Mouse (Mus musculus) limb, embryonic 15.5 days (tissue): Measurements from ENCODE around the gene Taf1b. TPM values are rescaled to one million over a fixed set of nuclear protein-coding genes. Genes with fewer than 3 reads are reported as not detected.
"Not testable (repeated sequence)": the region's sequence is repeated elsewhere in the genome, so short reads cannot be mapped to it uniquely, and the experiment has no call there.

Experiments
- ATAC-seq: fragments of 200-750 bp; cut with Nextera tagmentation; 2 replicates; pipeline ENCODE4 v1.8.0; 2017; ENCODE audit warnings: low read depth, moderate TSS enrichment; ENCODE audit not compliant: insufficient number of reproducible peaks, low FRiP score, low TSS enrichment
- H3K27ac ChIP-seq: fragments of 300-500 bp; sonication (generic); 2 replicates; pipeline ENCODE4 v1.5.1; 2015; ENCODE audit warnings: moderate library complexity, mild to moderate bottlenecking, inconsistent platforms
- H3K27me3 ChIP-seq: fragments of 300-500 bp; sonication (generic); 2 replicates; pipeline ENCODE4 v1.6.1; 2015; ENCODE audit warnings: inconsistent platforms
- H3K36me3 ChIP-seq: fragments of 300-500 bp; sonication (generic); 2 replicates; pipeline ENCODE4 v1.6.1; 2015; ENCODE audit warnings: inconsistent platforms
- H3K4me1 ChIP-seq: fragments of 300-500 bp; sonication (generic); 2 replicates; pipeline ENCODE4 v1.6.1; 2015; ENCODE audit warnings: inconsistent platforms
- H3K4me2 ChIP-seq: fragments of 300-500 bp; sonication (generic); 2 replicates; pipeline ENCODE4 v1.6.1; 2015; ENCODE audit warnings: mild to moderate bottlenecking, inconsistent platforms
- H3K4me3 ChIP-seq: fragments of 300-500 bp; sonication (generic); 2 replicates; pipeline ENCODE4 v1.5.1; 2015; ENCODE audit warnings: mild to moderate bottlenecking, inconsistent platforms
- H3K9ac ChIP-seq: fragments of 300-500 bp; sonication (generic); 2 replicates; pipeline ENCODE4 v1.6.1; 2015; ENCODE audit warnings: inconsistent platforms
- H3K9me3 ChIP-seq: fragments of 300-500 bp; sonication (generic); 2 replicates; pipeline ENCODE4 v1.6.1; 2016; ENCODE audit warnings: inconsistent platforms
- WGBS: fragments of 180-500 bp; shearing (Covaris S2); methylation state at CpG from one replicate; pipeline ENCODE4 v1.1.7; 2015; 5-methylcytosine and 5-hydroxymethylcytosine counted together
- polyA plus RNA-seq: library from polyadenylated mRNA; unstranded; fragments of >200 nt; fragmentation: Nextera tagmentation; extraction: Ambion mirVana; gene quantifications from 2 replicates; pipeline ENCODE4 v1.2.1, GENCODE M21; 2015

Gene Taf1b
- polyA plus RNA-seq = 27.4 and 27.7 TPM in 2 replicates

GRCm38 (mm10) chr12:24498150-24498840 is at the start of gene Taf1b:
Gene Taf1b, plus strand, starts transcription at chr12:24498359.
- Histone ChIP-seq H3K4me3 (peak within 1 kb of the TSS; percentile 76), H3K9ac (peak within 1 kb of the TSS; percentile 55), H3K36me3 (no peaks in the 10 kb centered on the region), H3K4me2 (peak within 1 kb of the TSS; percentile 51), H3K4me1 (no peaks in the 10 kb centered on the region), H3K27me3 (no peaks in the 10 kb centered on the region), H3K27ac (peak within 1 kb of the TSS; percentile 73), H3K9me3 (no peaks in the 10 kb centered on the region)
- 9% methylated on average over 31 of the region's 31 CpGs for WGBS
- ATAC-seq = peak; percentile 83

GRCm38 (mm10) chr12:24460406-24460805 is 37.8 kb upstream of the Taf1b start:
- no peak overlapping the region for H3K9ac ChIP-seq
- H3K27ac ChIP-seq = no peak overlapping the region
- H3K27me3 ChIP-seq = no peaks in the 10 kb centered on the region
- no peaks in the 10 kb centered on the region for H3K9me3 ChIP-seq
- no peaks in the 10 kb centered on the region for H3K36me3 ChIP-seq
- ATAC-seq = no peak
- 91% methylated on average over 10 of the region's 10 CpGs for WGBS
- H3K4me3 ChIP-seq = no peak overlapping the region
- H3K4me2 ChIP-seq = no peak overlapping the region
- H3K4me1 ChIP-seq = no peaks in the 10 kb centered on the region

- H3K9ac ChIP-seq, H3K27ac ChIP-seq, H3K36me3 ChIP-seq, H3K27me3 ChIP-seq, H3K9me3 ChIP-seq, H3K4me2 ChIP-seq, ATAC-seq, H3K4me3 ChIP-seq, H3K4me1 ChIP-seq: not testable (repeated sequence)
- 32% methylated on average over 4 of the region's 4 CpGs for WGBS
Observed at GRCm38 (mm10) chr12:24462121-24462520, 36.0 kb upstream of the Taf1b start.

- H3K27ac ChIP-seq, H3K9me3 ChIP-seq, H3K4me2 ChIP-seq, H3K4me1 ChIP-seq, H3K4me3 ChIP-seq, ATAC-seq, H3K36me3 ChIP-seq, H3K9ac ChIP-seq, H3K27me3 ChIP-seq: not testable (repeated sequence)
- 79% methylated on average over 6 of the region's 6 CpGs for WGBS
Observed at GRCm38 (mm10) chr12:24463490-24463889, 34.7 kb upstream of the Taf1b start.

GRCm38 (mm10) chr12:24468966-24469365 is 29.2 kb upstream of the Taf1b start:
- no peak for ATAC-seq
- Histone ChIP-seq H3K27ac (no peak overlapping the region), H3K36me3 (no peaks in the 10 kb centered on the region), H3K9ac (no peak overlapping the region), H3K4me3 (no peak overlapping the region), H3K27me3 (no peaks in the 10 kb centered on the region), H3K9me3 (no peaks in the 10 kb centered on the region), H3K4me1 (no peaks in the 10 kb centered on the region), H3K4me2 (no peak overlapping the region)
- WGBS = 87% methylated on average over 2 of the region's 2 CpGs

GRCm38 (mm10) chr12:24470943-24471342 is 27.2 kb upstream of the Taf1b start:
- 15% methylated on average over 4 of the region's 4 CpGs for WGBS
- Histone ChIP-seq H3K4me1 (no peaks in the 10 kb centered on the region), H3K4me2 (no peak overlapping the region), H3K4me3 (no peak overlapping the region), H3K36me3 (no peaks in the 10 kb centered on the region), H3K27ac (no peak overlapping the region), H3K27me3 (no peaks in the 10 kb centered on the region), H3K9me3 (no peaks in the 10 kb centered on the region), H3K9ac (no peak overlapping the region)
- ATAC-seq = no peak

- Histone ChIP-seq H3K4me3 (no peak overlapping the region), H3K4me2 (no peak overlapping the region), H3K9me3 (no peaks in the 10 kb centered on the region), H3K4me1 (no peaks in the 10 kb centered on the region), H3K9ac (no peak overlapping the region), H3K27me3 (no peaks in the 10 kb centered on the region), H3K36me3 (no peaks in the 10 kb centered on the region), H3K27ac (no peak overlapping the region)
- ATAC-seq = no peak
- 76% methylated on average over 3 of the region's 3 CpGs for WGBS
Observed at GRCm38 (mm10) chr12:24473221-24473620, 24.9 kb upstream of the Taf1b start.

- Histone ChIP-seq H3K9me3 (no peaks in the 10 kb centered on the region), H3K27me3 (no peaks in the 10 kb centered on the region), H3K9ac (no peak overlapping the region), H3K4me1 (no peaks in the 10 kb centered on the region), H3K27ac (no peak overlapping the region), H3K4me3 (no peak overlapping the region), H3K4me2 (no peak overlapping the region), H3K36me3 (no peaks in the 10 kb centered on the region)
- ATAC-seq = no peak
- WGBS = 93% methylated on average over 4 of the region's 4 CpGs
Observed at GRCm38 (mm10) chr12:24484930-24485329, 13.2 kb upstream of the Taf1b start.

- Histone ChIP-seq H3K4me1 (no peaks in the 10 kb centered on the region), H3K27me3 (no peaks in the 10 kb centered on the region), H3K36me3 (no peaks in the 10 kb centered on the region), H3K4me2 (no peak overlapping the region), H3K27ac (no peak overlapping the region), H3K4me3 (no peak overlapping the region), H3K9ac (no peak overlapping the region), H3K9me3 (no peaks in the 10 kb centered on the region)
- 81% methylated on average over 1 of the region's 1 CpGs for WGBS
- ATAC-seq = no peak
Observed at GRCm38 (mm10) chr12:24486882-24487281, 11.3 kb upstream of the Taf1b start.

- H3K27ac ChIP-seq, H3K36me3 ChIP-seq, H3K4me2 ChIP-seq, H3K9me3 ChIP-seq, H3K9ac ChIP-seq, H3K4me1 ChIP-seq, H3K4me3 ChIP-seq, H3K27me3 ChIP-seq, ATAC-seq: not testable (repeated sequence)
- 72% methylated on average over 3 of the region's 3 CpGs for WGBS
Observed at GRCm38 (mm10) chr12:24492507-24492906, 5.7 kb upstream of the Taf1b start.

- no peak for ATAC-seq
- Histone ChIP-seq H3K4me1 (no peaks in the 10 kb centered on the region), H3K4me3 (no peak overlapping the region), H3K9ac (no peak overlapping the region), H3K9me3 (no peaks in the 10 kb centered on the region), H3K27me3 (no peaks in the 10 kb centered on the region), H3K27ac (no peak overlapping the region), H3K4me2 (0 out of 2 replicates have a peak overlapping the region, but pooled peaks have one; percentile 22), H3K36me3 (no peaks in the 10 kb centered on the region)
- 67% methylated on average over 9 of the region's 9 CpGs for WGBS
Observed at GRCm38 (mm10) chr12:24493011-24493410, 5.1 kb upstream of the Taf1b start.

GRCm38 (mm10) chr12:24493412-24493811 is 4.7 kb upstream of the Taf1b start:
- no peaks in the 10 kb centered on the region for H3K4me1 ChIP-seq
- H3K4me2 ChIP-seq = 0 out of 2 replicates have a peak overlapping the region, but pooled peaks have one; percentile 22
- no peaks in the 10 kb centered on the region for H3K36me3 ChIP-seq
- no peaks in the 10 kb centered on the region for H3K27me3 ChIP-seq
- ATAC-seq = no peak
- H3K9me3 ChIP-seq = no peaks in the 10 kb centered on the region
- no peak overlapping the region for H3K27ac ChIP-seq
- H3K4me3 ChIP-seq = peak overlapping the region; percentile 13; the same call in 1 of the 2 replicates
- no peak overlapping the region for H3K9ac ChIP-seq
- WGBS = 62% methylated on average over 30 of the region's 30 CpGs

- not testable (repeated sequence) for H3K27ac ChIP-seq, H3K4me3 ChIP-seq, H3K4me2 ChIP-seq, ATAC-seq, H3K27me3 ChIP-seq, H3K36me3 ChIP-seq, H3K9ac ChIP-seq, H3K9me3 ChIP-seq, H3K4me1 ChIP-seq
- WGBS = 80% methylated on average over 3 of the region's 3 CpGs
Observed at GRCm38 (mm10) chr12:24494791-24495190, 3.4 kb upstream of the Taf1b start.
